Mouse (Mus musculus): ENCODE results near the gene Rph3a. TPM values are rescaled to one million over a fixed set of nuclear protein-coding genes. Genes with fewer than 3 reads are reported as not detected.
"Not testable (repeated sequence)": the region's sequence is repeated elsewhere in the genome, so short reads cannot be mapped to it uniquely, and the experiment has no call there.

Gene Rph3a
- polyA plus RNA-seq, 1 experiment from 2014 or later: not detected

GRCm38 (mm10) chr5:120908196-120908920 is 101.5 kb downstream of the Rph3a start:
- no peak for TF ChIP-seq CTCF (IDR thresholded peaks at IDR 0.05)
- DNase-seq (ENCODE audit: low read depth, low spot score): no peak
- ATAC-seq: no peak
- H3K27me3 ChIP-seq: peaks cover 3% of the 10 kb centered on the region
- ChIA-PET CTCF (no interaction called here), POLR2A (interaction anchor here (0.7 kb wide), 1 partner anchor 36 kb away, joined by 3 read pairs; no protein-coding TSS in a partner anchor)
- in situ Hi-C loops (cut with MboI; ENCODE audit: low pct_unique_long_range_greater_than_20kb): no loop called here

- DNase-seq (ENCODE audit: low read depth, low spot score); ATAC-seq; in situ Hi-C loops (cut with MboI; ENCODE audit: low pct_unique_long_range_greater_than_20kb); CTCF ChIA-PET; H3K27me3 ChIP-seq: not testable (repeated sequence)
- POLR2A ChIA-PET: interaction anchor here (0.7 kb wide), 1 partner anchor 37 kb away, joined by 3 read pairs; no protein-coding TSS in a partner anchor
Measured at GRCm38 (mm10) chr5:120906791-120907733, 102.8 kb downstream of the Rph3a start, which contains the start of gene Oas1a. Gene Oas1a, minus strand, starts transcription at chr5:120907521.

- in situ Hi-C loops (cut with MboI; ENCODE audit: low pct_unique_long_range_greater_than_20kb): no loop called here
- ChIA-PET POLR2A (no interaction called here), CTCF (no interaction called here)
- ATAC-seq (no peak), DNase-seq (ENCODE audit: low read depth, low spot score) (no peak)
- H3K27me3 ChIP-seq: peaks cover 8% of the 10 kb centered on the region
- TF ChIP-seq CTCF (IDR thresholded peaks at IDR 0.05): no peak
Measured at GRCm38 (mm10) chr5:120902056-120902455, 107.8 kb downstream of the Rph3a start.

- ChIA-PET CTCF (no interaction called here), POLR2A (no interaction called here)
- DNase-seq (ENCODE audit: low read depth, low spot score) (no peak), ATAC-seq (no peak)
- peaks cover 8% of the 10 kb centered on the region for H3K27me3 ChIP-seq
- no peak for TF ChIP-seq CTCF (IDR thresholded peaks at IDR 0.05)
- in situ Hi-C loops (cut with MboI; ENCODE audit: low pct_unique_long_range_greater_than_20kb): no loop called here
Measured at GRCm38 (mm10) chr5:120900666-120901065, 109.2 kb downstream of the Rph3a start.

GRCm38 (mm10) chr5:120898726-120899125 is 111.2 kb downstream of the Rph3a start:
- ATAC-seq (no peak), DNase-seq (ENCODE audit: low read depth, low spot score) (no peak)
- in situ Hi-C loops (cut with MboI; ENCODE audit: low pct_unique_long_range_greater_than_20kb): no loop called here
- peaks cover 4% of the 10 kb centered on the region for H3K27me3 ChIP-seq
- ChIA-PET POLR2A (interaction anchor here (0.6 kb wide), 1 partner anchor 40 kb away, joined by 3 read pairs; no protein-coding TSS in a partner anchor), CTCF (no interaction called here)
- TF ChIP-seq CTCF (IDR thresholded peaks at IDR 0.05): no peak

GRCm38 (mm10) chr5:120898307-120898706 is 111.6 kb downstream of the Rph3a start:
- in situ Hi-C loops (cut with MboI; ENCODE audit: low pct_unique_long_range_greater_than_20kb): no loop called here
- ChIA-PET POLR2A (interaction anchor here (0.6 kb wide), 1 partner anchor 40 kb away, joined by 3 read pairs; no protein-coding TSS in a partner anchor), CTCF (no interaction called here)
- DNase-seq (ENCODE audit: low read depth, low spot score) (no peak), ATAC-seq (no peak)
- H3K27me3 ChIP-seq: peaks cover 4% of the 10 kb centered on the region
- no peak for TF ChIP-seq CTCF (IDR thresholded peaks at IDR 0.05)

GRCm38 (mm10) chr5:120895231-120895900 is 114.5 kb downstream of the Rph3a start:
- H3K27me3 ChIP-seq: no peaks in the 10 kb centered on the region
- in situ Hi-C loops (cut with MboI; ENCODE audit: low pct_unique_long_range_greater_than_20kb): no loop called here
- ATAC-seq (no peak), DNase-seq (ENCODE audit: low read depth, low spot score) (no peak)
- ChIA-PET CTCF (no interaction called here), POLR2A (no interaction called here)
- TF ChIP-seq CTCF (IDR thresholded peaks at IDR 0.05): no peak

- DNase-seq (ENCODE audit: low read depth, low spot score); CTCF ChIA-PET; ATAC-seq; H3K27me3 ChIP-seq; POLR2A ChIA-PET: not testable (repeated sequence)
- in situ Hi-C loops (cut with MboI; ENCODE audit: low pct_unique_long_range_greater_than_20kb): loop anchor here (5.0 kb wide), 1 partner anchor 97 kb away; the partner anchor contains the start of gene Oas1e
Measured at GRCm38 (mm10) chr5:120894692-120895091, 115.2 kb downstream of the Rph3a start.

GRCm38 (mm10) chr5:120893866-120894265 is 116.0 kb downstream of the Rph3a start:
- POLR2A ChIA-PET; DNase-seq (ENCODE audit: low read depth, low spot score); ATAC-seq; H3K27me3 ChIP-seq; CTCF ChIA-PET: not testable (repeated sequence)
- in situ Hi-C loops (cut with MboI; ENCODE audit: low pct_unique_long_range_greater_than_20kb): loop anchor here (5.0 kb wide), 1 partner anchor 97 kb away; the partner anchor contains the start of gene Oas1e

- ChIA-PET POLR2A (no interaction called here), CTCF (no interaction called here)
- DNase-seq (ENCODE audit: low read depth, low spot score): no peak
- no peak for TF ChIP-seq CTCF (IDR thresholded peaks at IDR 0.05)
- no peaks in the 10 kb centered on the region for H3K27me3 ChIP-seq
- ATAC-seq: no peak
- in situ Hi-C loops (cut with MboI; ENCODE audit: low pct_unique_long_range_greater_than_20kb): loop anchor here (5.0 kb wide), 1 partner anchor 95 kb away; the partner anchor contains the start of gene Oas1e
Measured at GRCm38 (mm10) chr5:120892243-120892660, 117.6 kb downstream of the Rph3a start.

- ATAC-seq; POLR2A ChIA-PET; H3K27me3 ChIP-seq; CTCF ChIA-PET; DNase-seq (ENCODE audit: low read depth, low spot score): not testable (repeated sequence)
- in situ Hi-C loops (cut with MboI; ENCODE audit: low pct_unique_long_range_greater_than_20kb): loop anchor here (5.0 kb wide), 1 partner anchor 94 kb away; the partner anchor contains the start of gene Oas1e
Measured at GRCm38 (mm10) chr5:120891566-120892242, 118.2 kb downstream of the Rph3a start.

All from Patski (cell line).